Mouse (Mus musculus): ENCODE measurements around the gene Scd1. TPM values are rescaled to one million over a fixed set of nuclear protein-coding genes. Genes with fewer than 3 reads are reported as not detected.

Gene Scd1
- polyA plus RNA-seq, 1 experiment from 2014 or later: 7.0 TPM

Other genes with a start within 250 kb of the Scd1 start
- 0.06 TPM in 2 replicates for gene Pkd2l1, start 215.4 kb downstream of the Scd1 start, polyA plus RNA-seq (2015; fragmentation: Nextera tagmentation; extraction: Ambion mirVana)
- gene Scd3, start 204.6 kb downstream of the Scd1 start, polyA plus RNA-seq (2015; fragmentation: Nextera tagmentation; extraction: Ambion mirVana): 5.7 TPM in 2 replicates
- 251 and 253 TPM in 2 replicates for gene Scd2, start 114.2 kb downstream of the Scd1 start, polyA plus RNA-seq (2015; fragmentation: Nextera tagmentation; extraction: Ambion mirVana)
- 0.08 and 0.13 TPM in 2 replicates for gene Scd4, start 74.8 kb downstream of the Scd1 start, polyA plus RNA-seq (2015; fragmentation: Nextera tagmentation; extraction: Ambion mirVana)
- 2.6 and 3.7 TPM in 2 replicates for gene Wnt8b, start 85.6 kb upstream of the Scd1 start, polyA plus RNA-seq (2015; fragmentation: Nextera tagmentation; extraction: Ambion mirVana)
- 0.19 and 0.30 TPM in 2 replicates for gene Sec31b, start 138.0 kb upstream of the Scd1 start, polyA plus RNA-seq (2015; fragmentation: Nextera tagmentation; extraction: Ambion mirVana)
- gene Gm20538, start 145.0 kb upstream of the Scd1 start, polyA plus RNA-seq (2015; fragmentation: Nextera tagmentation; extraction: Ambion mirVana): not detected in 2 replicates
- gene Ndufb8, start 147.6 kb upstream of the Scd1 start, polyA plus RNA-seq (2015; fragmentation: Nextera tagmentation; extraction: Ambion mirVana): 601 and 626 TPM in 2 replicates
- 26.0 and 29.8 TPM in 2 replicates for gene Hif1an, start 155.0 kb upstream of the Scd1 start, polyA plus RNA-seq (2015; fragmentation: Nextera tagmentation; extraction: Ambion mirVana)